Mouse (Mus musculus): ENCODE measurements at regions not wholly inside any gene's neighbourhood (a gene's known extent, or its start where the extent isn't known, plus 50 kb on each side); places are given as distances from the start of the nearest gene placed in this dataset.

DNA sequence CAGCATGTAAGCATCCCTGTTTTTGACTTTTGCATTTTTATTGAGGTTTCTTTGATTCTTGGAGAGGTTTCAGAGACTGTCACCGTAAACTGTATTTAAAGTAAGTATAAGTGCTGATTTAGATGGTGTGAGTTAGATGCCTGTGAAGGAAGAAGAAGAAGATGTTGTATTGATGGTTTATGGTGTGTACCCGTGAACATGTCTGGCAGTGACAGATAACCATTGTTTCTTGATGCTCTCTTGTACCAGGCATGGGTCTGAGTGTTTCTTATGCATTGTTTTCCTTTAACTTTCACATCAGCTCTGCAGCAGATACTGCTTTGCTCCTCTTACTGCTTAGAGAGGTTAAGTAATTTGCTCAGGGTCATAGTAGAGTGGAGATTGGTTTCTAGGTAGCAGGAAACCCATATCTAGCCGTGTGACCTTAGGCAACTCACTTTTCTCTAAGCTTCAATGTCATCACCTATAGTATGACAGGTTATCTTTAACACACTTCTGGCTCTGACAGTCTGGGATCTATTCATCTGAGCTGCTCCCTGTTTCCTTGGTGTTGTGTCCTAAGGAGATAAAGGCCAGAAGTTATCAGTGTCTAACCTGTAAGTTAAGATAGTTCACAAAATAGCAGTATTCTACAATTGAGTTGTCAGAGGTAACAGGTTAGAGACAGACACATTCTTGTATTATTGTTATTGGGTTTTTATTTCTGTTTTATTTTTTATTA is 95.5 kb upstream of the Tex13c2 start:
- TF ChIP-seq CTCF (IDR thresholded peaks at IDR 0.05) (no peak), POLR2A (IDR thresholded peaks at IDR 0.05; ENCODE audit: insufficient read depth, low read depth, low read length) (no peak)

All from heart, adult 2 months (tissue).